Mouse (Mus musculus) lung, adult 2 months (tissue): ENCODE data around the gene Prpsap1. TPM values are rescaled to one million over a fixed set of nuclear protein-coding genes. Genes with fewer than 3 reads are reported as not detected.

Source experiments
- DNase-seq: peaks from one replicate; pipeline ENCODE4 v3.0.0; 2022
- H3K4me1 ChIP-seq: fragments of 200-500 bp; 2 replicates; pipeline ENCODE4 v1.6.1; 2011; ENCODE audit warnings: low read length; ENCODE audit not compliant: control insufficient read depth, insufficient read depth
- H3K4me3 ChIP-seq: fragments of 200-500 bp; replicated peaks from 2 replicates; pipeline ENCODE3; 2011; ENCODE audit warnings: low read depth, mild to moderate bottlenecking, control low read depth, low read length; ENCODE audit errors: extremely low read depth
- CTCF ChIP-seq: fragments of 200-500 bp; IDR thresholded peaks from 2 replicates; pipeline ENCODE4 v1.5.1; 2011; ENCODE audit warnings: mild to moderate bottlenecking, low read length, control low read depth; ENCODE audit not compliant: insufficient read depth
- POLR2A ChIP-seq: fragments of 200-500 bp; IDR thresholded peaks from 2 replicates; pipeline ENCODE4 v1.6.1; 2011; ENCODE audit warnings: low read depth, mild to moderate bottlenecking, control low read depth, low read length, borderline replicate concordance; ENCODE audit errors: extremely low read depth
- WGBS: fragments of 180-500 bp; shearing (Covaris S2); methylation state at CpG from one replicate; pipeline ENCODE4 v1.1.7; 2018; 5-methylcytosine and 5-hydroxymethylcytosine counted together
- polyA plus RNA-seq: library from polyadenylated mRNA; depleted of rRNA; stranded (reverse); fragments of >200 nt; gene quantifications from 2 replicates; pipeline ENCODE4 v1.2.3, GENCODE M21; 2012

Gene Prpsap1
- polyA plus RNA-seq, 1 experiment = 82.4 TPM

GRCm38 (mm10) chr11:116515330-116516020, 21.5 kb upstream of the Prpsap1 start:
- WGBS = 37% methylated on average over 24 of the region's 24 CpGs
- DNase-seq = no peak
- no peak overlapping the region for H3K4me3 ChIP-seq
- TF ChIP-seq POLR2A = no peak
- no peak for TF ChIP-seq CTCF
- no peaks in the 10 kb centered on the region for H3K4me1 ChIP-seq

- no peak for DNase-seq
- Histone ChIP-seq H3K4me1 (no peaks in the 10 kb centered on the region), H3K4me3 (no peak overlapping the region)
- 70% methylated on average over 4 of the region's 4 CpGs for WGBS
- TF ChIP-seq POLR2A = no peak
- TF ChIP-seq CTCF = no peak
Measured at GRCm38 (mm10) chr11:116513531-116514038, 19.6 kb upstream of the Prpsap1 start.

- Histone ChIP-seq H3K4me3 (no peak overlapping the region), H3K4me1 (no peaks in the 10 kb centered on the region)
- no peak for DNase-seq
- TF ChIP-seq CTCF (no peak), POLR2A (no peak)
- WGBS = 71% methylated on average over 6 of the region's 6 CpGs
Measured at GRCm38 (mm10) chr11:116512987-116513386, 19.0 kb upstream of the Prpsap1 start.

GRCm38 (mm10) chr11:116512154-116512553, 18.2 kb upstream of the Prpsap1 start:
- WGBS = 77% methylated on average over 7 of the region's 7 CpGs
- Histone ChIP-seq H3K4me1 (no peaks in the 10 kb centered on the region), H3K4me3 (no peak overlapping the region)
- TF ChIP-seq POLR2A = no peak
- DNase-seq = no peak

GRCm38 (mm10) chr11:116511301-116511868, 17.4 kb upstream of the Prpsap1 start:
- no peak for DNase-seq
- no peak for TF ChIP-seq POLR2A
- no peak for TF ChIP-seq CTCF
- no peaks in the 10 kb centered on the region for H3K4me1 ChIP-seq
- 54% methylated on average over 7 of the region's 7 CpGs for WGBS
- no peak overlapping the region for H3K4me3 ChIP-seq

- Histone ChIP-seq H3K4me1 (no peaks in the 10 kb centered on the region), H3K4me3 (no peak overlapping the region)
- 51% methylated on average over 2 of the region's 2 CpGs for WGBS
- TF ChIP-seq POLR2A (no peak), CTCF (no peak)
- no peak for DNase-seq
Measured at GRCm38 (mm10) chr11:116508689-116509088, 14.7 kb upstream of the Prpsap1 start.

- no peak overlapping the region for H3K4me3 ChIP-seq
- 72% methylated on average over 17 of the region's 17 CpGs for WGBS
- H3K4me1 ChIP-seq = no peaks in the 10 kb centered on the region
- TF ChIP-seq CTCF = no peak
- TF ChIP-seq POLR2A = no peak
- DNase-seq = no peak
Measured at GRCm38 (mm10) chr11:116506151-116506875, 12.3 kb upstream of the Prpsap1 start.

GRCm38 (mm10) chr11:116505573-116505972, 11.6 kb upstream of the Prpsap1 start:
- 76% methylated on average over 5 of the region's 5 CpGs for WGBS
- DNase-seq = no peak
- no peak overlapping the region for H3K4me3 ChIP-seq
- no peak for TF ChIP-seq POLR2A
- TF ChIP-seq CTCF = no peak
- no peaks in the 10 kb centered on the region for H3K4me1 ChIP-seq

- TF ChIP-seq POLR2A (no peak), CTCF (no peak)
- WGBS = 63% methylated on average over 17 of the region's 17 CpGs
- DNase-seq = peak; percentile 24
- Histone ChIP-seq H3K4me3 (no peak overlapping the region), H3K4me1 (no peaks in the 10 kb centered on the region)
Measured at GRCm38 (mm10) chr11:116504516-116504915, 10.5 kb upstream of the Prpsap1 start.
